Mouse (Mus musculus) left cerebral cortex, adult 8-10 months (tissue): ENCODE data around the gene Taf3. TPM values are rescaled to one million over a fixed set of nuclear protein-coding genes. Genes with fewer than 3 reads are reported as not detected.

ENCODE experiments used
- DNase-seq, 2 experiments: peaks; one replicate each; pipeline ENCODE4 v3.0.0; 2022; ENCODE audit warnings: low spot score in 2 of 2
- total RNA-seq, 4 experiments: library from RNA; stranded (reverse); gene quantifications; 2 replicates each; pipeline ENCODE4 v1.2.4; 2022

Gene Taf3
- total RNA-seq, 4 experiments from 2014 or later: 12.8 to 14.9 (median 13.8) TPM

- no peak for DNase-seq
Measured at GRCm38 (mm10) chr2:9877326-9877690, 171.1 kb downstream of the Taf3 start.

- DNase-seq: no peak
Measured at GRCm38 (mm10) chr2:9876621-9877325, 171.6 kb downstream of the Taf3 start.

GRCm38 (mm10) chr2:9875676-9876357, 172.6 kb downstream of the Taf3 start:
- no peak for DNase-seq

DNA sequence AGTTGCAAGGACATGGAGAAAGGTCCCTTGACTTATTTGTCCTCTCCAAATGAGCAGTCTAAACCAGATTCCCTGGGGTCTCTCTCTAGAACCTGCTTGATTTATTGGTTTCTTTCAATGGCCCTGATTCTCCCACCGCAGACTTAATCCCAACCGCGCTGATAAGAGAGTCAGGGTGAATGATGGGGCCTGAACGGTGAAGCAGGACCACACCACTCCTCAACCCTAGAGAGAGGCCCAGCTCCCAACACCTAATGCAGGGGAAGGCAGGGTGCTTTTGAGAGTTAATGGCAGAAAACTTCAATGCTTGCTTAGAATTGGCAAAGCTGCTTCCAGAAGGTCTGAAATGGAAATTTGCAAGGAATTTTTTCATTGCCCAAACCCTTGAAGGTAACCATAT, 173.2 kb downstream of the Taf3 start:
- no peak for DNase-seq

- no peak for DNase-seq
Measured at GRCm38 (mm10) chr2:9874467-9875219, 173.8 kb downstream of the Taf3 start.

DNA sequence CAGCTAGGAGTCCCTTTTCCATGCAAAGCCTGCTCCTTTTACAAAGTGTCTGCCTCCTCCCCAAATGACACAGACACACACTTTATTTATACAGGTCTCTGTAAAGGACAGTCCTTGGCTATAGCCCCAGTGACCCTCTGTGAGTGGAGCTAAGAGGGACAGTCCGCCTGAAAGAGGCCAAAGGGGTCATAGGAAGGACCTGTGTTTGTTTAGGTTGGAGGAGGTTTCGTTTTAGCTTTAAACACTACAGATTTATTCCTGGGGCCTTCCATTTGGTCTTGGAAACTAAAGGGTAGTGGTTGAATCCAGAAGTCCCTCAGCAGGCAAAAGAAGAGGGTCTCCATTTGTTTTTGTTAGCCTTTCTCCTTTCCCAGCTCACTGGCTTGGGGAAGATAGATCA, 174.6 kb downstream of the Taf3 start:
- no peak for DNase-seq

DNA sequence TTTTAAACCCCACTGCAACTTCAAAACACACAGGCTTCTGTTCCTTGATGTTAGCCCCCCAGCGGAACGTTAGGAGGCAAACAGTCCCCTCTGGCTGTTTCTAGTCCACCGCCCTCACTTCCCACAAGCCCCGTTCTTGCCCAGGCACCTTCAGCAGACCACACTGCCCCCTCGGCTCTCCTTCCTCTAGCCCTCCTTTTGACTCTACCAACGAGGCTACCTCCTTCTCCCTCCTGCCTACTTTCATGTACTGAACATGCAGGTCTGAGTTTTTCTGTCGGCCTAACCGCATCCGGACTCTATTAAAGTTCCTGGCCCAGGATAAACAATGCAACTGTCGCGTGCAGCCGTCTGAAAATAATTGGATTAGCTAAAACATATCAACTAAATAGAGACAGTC, 175.7 kb downstream of the Taf3 start:
- DNase-seq: no peak

DNA sequence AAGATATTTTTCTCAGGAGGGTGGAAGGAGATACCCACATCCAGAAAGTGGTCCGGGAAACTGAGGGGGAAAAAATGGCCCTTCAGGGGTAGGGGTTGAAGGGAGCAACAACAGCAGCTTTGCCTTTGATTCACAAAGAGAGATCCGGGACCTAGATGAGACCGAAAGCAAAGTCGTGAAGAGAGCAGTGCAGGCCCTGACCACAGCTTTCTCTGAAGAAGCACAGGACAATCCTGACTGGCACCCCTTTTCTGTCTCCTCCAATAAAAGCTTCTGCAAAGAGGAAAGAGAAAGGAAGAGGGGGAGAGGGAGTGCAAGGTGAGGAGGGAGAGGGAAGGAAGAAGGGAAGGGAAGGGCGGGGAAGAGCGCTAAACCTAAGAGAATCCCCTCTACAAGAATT, 176.6 kb downstream of the Taf3 start:
- DNase-seq: no peak

- DNase-seq: no peak
Measured at GRCm38 (mm10) chr2:9871141-9871716, 177.2 kb downstream of the Taf3 start.

DNA sequence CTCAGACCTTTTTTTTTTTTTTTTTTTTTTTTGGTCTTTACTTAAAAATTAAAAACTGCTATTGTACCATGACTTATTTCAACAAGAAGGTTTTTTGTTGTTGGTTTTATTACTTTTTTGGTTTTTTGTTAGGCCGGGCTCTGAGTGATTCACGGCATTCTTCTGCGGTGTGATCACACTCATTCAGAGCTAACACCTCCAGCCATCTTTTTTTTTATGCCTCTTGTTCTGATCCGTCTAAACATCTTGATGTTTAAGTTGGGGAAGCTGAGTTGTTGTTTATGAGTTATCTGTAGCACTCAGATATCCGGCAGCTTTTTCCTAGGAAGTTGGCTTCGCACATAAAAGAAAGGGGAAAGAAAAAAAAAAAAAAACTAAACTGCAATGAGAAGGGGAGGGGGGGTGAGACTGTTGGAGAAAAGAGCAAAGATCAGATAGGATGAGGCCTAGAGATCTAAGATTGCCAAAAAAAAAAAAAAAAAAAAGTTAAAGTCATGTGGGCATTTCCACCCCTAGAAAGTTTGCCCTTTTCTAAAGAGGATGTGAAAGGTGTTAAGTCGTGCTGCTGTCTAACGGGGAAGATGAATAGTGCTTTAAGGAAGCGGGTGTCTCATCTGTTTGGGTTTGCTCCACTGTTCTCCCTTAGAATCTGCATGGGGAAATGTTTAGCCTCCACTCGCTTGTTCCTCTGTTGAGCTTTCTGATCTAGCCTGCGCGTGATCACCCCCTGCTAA, 181.1 kb downstream of the Taf3 start:
- DNase-seq: no peak

Other genes starting within 250 kb of the Taf3 start
- not detected for gene 4930412O13Rik, start 167.3 kb downstream of the Taf3 start, total RNA-seq
- gene 9230102O04Rik, start 159.1 kb downstream of the Taf3 start, total RNA-seq: not detected
- 1 to 10 TPM in 1 of 4 experiments, under 1 TPM in 1, not detected in 2; 0.28 to 1.4 TPM for gene Gata3, start 158.6 kb downstream of the Taf3 start, total RNA-seq
- 100 to 1,000 TPM; 248 to 267 (median 258) TPM for gene Atp5c1, start 31.9 kb upstream of the Taf3 start, total RNA-seq
- 10 to 100 TPM in 3 of 4 experiments, 1 to 10 TPM in 1; 9.0 to 15.2 (median 11.9) TPM for gene Kin, start 32.0 kb upstream of the Taf3 start, total RNA-seq
- gene Itih2, start 82.8 kb upstream of the Taf3 start, total RNA-seq: 1 to 10 TPM; 1.5 to 2.8 (median 2.3) TPM
- 10 to 100 TPM; 11.9 to 13.9 (median 13.5) TPM for gene Itih5, start 105.0 kb upstream of the Taf3 start, total RNA-seq